Mouse (Mus musculus): ENCODE data around the gene Bicra.
A peak's percentile ranks its signal among the peaks of the same experiment; 100 is the strongest.

Bicra gene

DNA sequence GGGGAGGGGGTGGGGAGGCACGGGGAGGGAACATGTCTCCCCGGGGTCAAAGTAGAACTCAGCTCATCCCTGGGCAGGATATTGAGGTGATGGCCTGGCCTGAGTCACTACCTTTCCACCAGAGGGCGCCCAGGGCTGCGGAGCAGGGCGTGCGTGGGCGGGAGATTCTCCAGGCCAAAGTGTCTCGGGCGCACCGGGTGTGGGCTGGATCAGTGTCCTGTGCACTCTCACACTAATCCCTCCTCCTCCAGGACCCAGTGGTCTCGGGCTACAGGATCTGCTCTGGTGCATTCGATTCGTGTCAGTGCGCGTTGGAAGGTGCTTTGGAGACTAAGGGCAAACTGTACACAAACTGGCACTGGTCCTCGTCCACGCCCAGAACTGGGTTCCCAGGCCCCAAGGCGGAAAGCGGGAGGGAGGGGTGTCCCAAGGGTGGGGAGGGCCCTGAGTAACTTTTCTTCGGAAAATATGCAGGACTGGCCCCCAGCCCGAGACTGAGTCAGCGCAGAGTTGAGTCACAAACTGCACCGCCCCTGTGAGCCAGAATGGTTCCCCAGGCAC lies 99.3 kb downstream of the Bicra start:
- Histone ChIP-seq H3K9me3 (ENCODE audit: low read length) (no peaks in the 10 kb centered on the region), H3K4me3 (replicated peaks; ENCODE audit: low read length) (peak overlapping the region; percentile 73), H3K27me3 (ENCODE audit: insufficient read depth, low read length) (peaks cover 37% of the 10 kb centered on the region), H3K4me1 (replicated peaks; ENCODE audit: low read depth, low read length) (peaks cover 75% of the 10 kb centered on the region), H3K36me3 (ENCODE audit: insufficient read depth, low read length) (peaks cover 16% of the 10 kb centered on the region)
- peak; percentile 59 for TF ChIP-seq CTCF (conservative IDR thresholded peaks at IDR 0.05; ENCODE audit: low read length)
- TF ChIP-seq POU5F1 (IDR thresholded peaks at IDR 0.05; ENCODE audit: borderline replicate concordance, low read length): no peak

DNA sequence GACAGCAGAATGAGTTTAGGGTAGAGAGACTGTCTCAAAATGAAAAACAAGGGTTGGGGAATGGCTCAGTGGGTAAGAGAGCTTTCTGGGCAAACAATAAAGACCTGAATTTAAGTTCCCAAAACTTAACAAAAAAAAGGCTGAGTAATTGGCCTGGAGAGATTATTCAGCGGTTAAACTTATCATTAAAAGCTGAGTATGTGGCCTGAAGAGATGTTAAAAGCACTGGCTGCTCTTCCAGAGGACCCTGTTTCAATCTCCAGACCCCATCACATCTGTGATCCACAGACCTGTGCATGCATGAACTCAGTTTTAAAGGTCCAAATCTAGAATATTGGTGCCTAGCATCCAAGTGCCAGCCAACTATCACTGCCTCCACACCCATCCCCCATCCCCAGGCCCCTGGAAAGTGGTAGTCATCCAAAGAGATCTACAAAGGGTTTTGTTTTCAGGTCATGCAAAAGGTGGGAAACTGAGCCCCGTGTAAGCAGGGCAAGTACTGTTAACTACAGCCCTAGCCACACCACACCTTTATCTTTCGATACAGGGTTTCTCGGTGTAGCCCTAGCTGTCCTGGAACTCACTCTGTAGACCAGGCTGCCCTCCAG lies 100.0 kb downstream of the Bicra start:
- peaks cover 23% of the 10 kb centered on the region for H3K36me3 ChIP-seq (ENCODE audit: insufficient read depth, low read length)
- peaks cover 37% of the 10 kb centered on the region for H3K27me3 ChIP-seq (ENCODE audit: insufficient read depth, low read length)
- peaks cover 80% of the 10 kb centered on the region for H3K4me1 ChIP-seq (replicated peaks; ENCODE audit: low read depth, low read length)
- no peaks in the 10 kb centered on the region for H3K9me3 ChIP-seq (ENCODE audit: low read length)
- no peak for TF ChIP-seq NANOG (IDR thresholded peaks at IDR 0.05; ENCODE audit: borderline replicate concordance, low read length)
- TF ChIP-seq POU5F1 (IDR thresholded peaks at IDR 0.05; ENCODE audit: borderline replicate concordance, low read length): no peak
- TF ChIP-seq CTCF (conservative IDR thresholded peaks at IDR 0.05; ENCODE audit: low read length): no peak
- H3K4me3 ChIP-seq (replicated peaks; ENCODE audit: low read length): peak overlapping the region; percentile 73

DNA sequence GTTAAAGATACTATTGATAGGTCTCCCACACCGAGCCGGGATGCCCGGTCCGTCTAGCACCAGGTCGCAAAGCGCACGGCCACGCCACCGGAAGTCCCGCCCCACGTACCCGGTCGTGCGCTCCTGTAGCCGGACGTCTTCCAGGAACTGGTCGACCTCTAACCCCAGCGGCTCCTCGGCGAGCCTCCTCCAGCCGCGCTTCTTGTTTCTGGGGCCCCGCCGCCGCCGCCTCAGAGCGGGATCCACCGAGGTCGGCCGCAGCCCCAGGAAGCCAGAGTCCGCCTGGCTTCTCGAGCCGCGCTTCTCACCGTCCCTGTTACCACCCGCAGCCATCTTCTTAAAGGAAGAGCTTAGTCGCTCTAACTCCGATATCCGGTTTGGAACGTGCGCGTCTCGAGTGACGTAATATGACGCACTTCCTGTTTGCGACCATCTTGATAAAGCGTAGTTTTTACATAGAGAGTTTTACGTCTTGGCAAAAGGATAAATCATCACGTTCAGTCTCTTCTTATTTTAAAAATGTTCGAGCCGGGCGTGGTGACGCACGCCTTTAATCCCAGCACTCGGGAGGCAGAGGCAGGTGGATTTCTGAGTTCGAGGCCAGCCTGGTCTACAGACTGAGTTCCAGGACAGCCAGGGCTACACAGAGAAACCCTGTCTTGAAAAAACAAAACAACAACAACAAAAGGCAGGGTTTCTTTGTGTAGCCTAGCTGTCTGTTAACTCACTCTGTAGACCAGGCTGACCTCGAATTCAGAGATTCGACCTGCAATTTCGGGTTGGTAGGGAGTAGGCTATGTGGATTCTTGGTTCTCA lies 101.8 kb downstream of the Bicra start, which contains the start of gene Nop53:
TSS of gene Nop53 (minus strand) at position 354 of the 816 bp plus-strand sequence.
- peaks cover 41% of the 10 kb centered on the region for H3K36me3 ChIP-seq (ENCODE audit: insufficient read depth, low read length)
- H3K9me3 ChIP-seq (ENCODE audit: low read length): no peaks in the 10 kb centered on the region
- H3K4me1 ChIP-seq (replicated peaks; ENCODE audit: low read depth, low read length): peaks cover 87% of the 10 kb centered on the region
- peaks cover 20% of the 10 kb centered on the region for H3K27me3 ChIP-seq (ENCODE audit: insufficient read depth, low read length)
- H3K4me3 ChIP-seq (replicated peaks; ENCODE audit: low read length): peak within 1 kb of the TSS; percentile 95
- TF ChIP-seq CTCF (conservative IDR thresholded peaks at IDR 0.05; ENCODE audit: low read length) (no peak), NANOG (IDR thresholded peaks at IDR 0.05; ENCODE audit: borderline replicate concordance, low read length) (no peak), POU5F1 (IDR thresholded peaks at IDR 0.05; ENCODE audit: borderline replicate concordance, low read length) (no peak)

DNA sequence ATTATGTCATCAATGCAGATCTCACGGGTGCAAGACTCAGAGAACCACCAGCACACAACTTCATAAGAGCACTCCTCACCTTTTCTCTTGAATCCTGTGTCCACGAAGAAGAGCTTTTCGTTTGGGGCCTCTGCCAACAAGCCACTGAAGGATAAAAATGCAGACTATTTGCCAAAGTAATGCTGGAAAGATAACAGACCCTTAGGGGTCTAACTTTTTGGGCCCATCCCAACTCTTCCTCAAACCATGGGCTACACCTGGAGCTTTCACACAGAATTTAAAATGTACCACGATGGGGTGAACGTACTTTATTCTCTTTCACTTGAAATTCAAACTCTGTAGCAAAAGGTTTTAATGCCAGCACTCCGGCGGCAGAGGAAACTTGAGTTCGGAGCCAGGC lies 102.5 kb downstream of the Bicra start:
- peaks cover 85% of the 10 kb centered on the region for H3K4me1 ChIP-seq (replicated peaks; ENCODE audit: low read depth, low read length)
- peaks cover 12% of the 10 kb centered on the region for H3K27me3 ChIP-seq (ENCODE audit: insufficient read depth, low read length)
- H3K36me3 ChIP-seq (ENCODE audit: insufficient read depth, low read length): peaks cover 48% of the 10 kb centered on the region
- peak overlapping the region; percentile 95 for H3K4me3 ChIP-seq (replicated peaks; ENCODE audit: low read length)
- no peaks in the 10 kb centered on the region for H3K9me3 ChIP-seq (ENCODE audit: low read length)
- TF ChIP-seq NANOG (IDR thresholded peaks at IDR 0.05; ENCODE audit: borderline replicate concordance, low read length) (no peak), CTCF (conservative IDR thresholded peaks at IDR 0.05; ENCODE audit: low read length) (no peak), POU5F1 (IDR thresholded peaks at IDR 0.05; ENCODE audit: borderline replicate concordance, low read length) (no peak)

DNA sequence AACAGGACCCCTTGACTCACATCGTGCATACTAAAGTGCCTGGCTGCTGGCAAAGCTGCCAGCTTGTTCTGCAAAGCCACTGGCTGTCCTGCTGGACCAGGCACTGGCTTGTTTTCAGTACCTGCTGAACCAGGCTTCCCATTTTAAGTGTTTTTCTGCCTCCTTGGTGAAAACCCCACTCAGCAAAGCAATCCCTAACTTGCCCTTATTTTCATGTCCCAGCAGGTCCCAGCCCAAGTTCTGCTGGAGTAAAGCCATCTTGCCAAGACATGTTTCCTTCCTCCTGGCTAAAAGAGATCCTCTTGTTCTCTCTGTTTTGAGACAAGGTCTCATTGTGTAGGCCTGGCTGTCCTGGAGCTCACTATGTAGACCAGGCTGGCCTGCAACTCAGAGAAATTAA lies 103.4 kb downstream of the Bicra start:
- no peak for TF ChIP-seq POU5F1 (IDR thresholded peaks at IDR 0.05; ENCODE audit: borderline replicate concordance, low read length)
- TF ChIP-seq NANOG (IDR thresholded peaks at IDR 0.05; ENCODE audit: borderline replicate concordance, low read length): no peak
- Histone ChIP-seq H3K4me3 (replicated peaks; ENCODE audit: low read length) (peak overlapping the region; percentile 95), H3K27me3 (ENCODE audit: insufficient read depth, low read length) (peaks cover 3% of the 10 kb centered on the region)

DNA sequence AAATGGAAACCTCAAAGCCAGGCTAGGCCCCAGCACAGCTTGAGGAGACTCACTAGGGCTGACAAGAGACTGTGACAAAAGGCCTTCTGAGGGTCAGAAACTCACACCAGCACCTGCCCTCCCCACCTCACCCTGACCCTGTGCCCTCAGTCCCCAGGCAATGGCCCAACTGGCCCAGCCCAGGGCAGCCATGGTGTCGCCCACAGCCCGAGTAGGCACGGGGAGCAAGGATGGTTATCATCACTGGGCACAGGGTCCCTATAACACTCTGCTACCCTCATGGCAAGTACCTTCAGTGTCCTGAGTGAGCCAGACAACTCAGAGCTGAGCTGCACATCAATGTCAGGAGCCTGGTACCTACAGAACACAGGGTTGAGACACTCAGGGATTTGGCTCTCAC lies 109.1 kb downstream of the Bicra start:
- peaks cover 79% of the 10 kb centered on the region for H3K36me3 ChIP-seq (ENCODE audit: insufficient read depth, low read length)
- H3K4me1 ChIP-seq (replicated peaks; ENCODE audit: low read depth, low read length): peaks cover 72% of the 10 kb centered on the region
- no peak for TF ChIP-seq POU5F1 (IDR thresholded peaks at IDR 0.05; ENCODE audit: borderline replicate concordance, low read length)
- TF ChIP-seq CTCF (conservative IDR thresholded peaks at IDR 0.05; ENCODE audit: low read length): no peak
- TF ChIP-seq NANOG (IDR thresholded peaks at IDR 0.05; ENCODE audit: borderline replicate concordance, low read length): no peak
- H3K27me3 ChIP-seq (ENCODE audit: insufficient read depth, low read length): 0 out of 2 replicates have a peak, but pooled peaks cover 2% of the 10 kb centered on the region
- H3K9me3 ChIP-seq (ENCODE audit: low read length): no peaks in the 10 kb centered on the region
- no peak overlapping the region for H3K4me3 ChIP-seq (replicated peaks; ENCODE audit: low read length)

More for the DNA sequence above, 103.4 kb downstream of the Bicra start:
- no peaks in the 10 kb centered on the region for H3K9me3 ChIP-seq (ENCODE audit: low read length)
- peaks cover 85% of the 10 kb centered on the region for H3K4me1 ChIP-seq (replicated peaks; ENCODE audit: low read depth, low read length)
- H3K36me3 ChIP-seq (ENCODE audit: insufficient read depth, low read length): peaks cover 57% of the 10 kb centered on the region

DNA sequence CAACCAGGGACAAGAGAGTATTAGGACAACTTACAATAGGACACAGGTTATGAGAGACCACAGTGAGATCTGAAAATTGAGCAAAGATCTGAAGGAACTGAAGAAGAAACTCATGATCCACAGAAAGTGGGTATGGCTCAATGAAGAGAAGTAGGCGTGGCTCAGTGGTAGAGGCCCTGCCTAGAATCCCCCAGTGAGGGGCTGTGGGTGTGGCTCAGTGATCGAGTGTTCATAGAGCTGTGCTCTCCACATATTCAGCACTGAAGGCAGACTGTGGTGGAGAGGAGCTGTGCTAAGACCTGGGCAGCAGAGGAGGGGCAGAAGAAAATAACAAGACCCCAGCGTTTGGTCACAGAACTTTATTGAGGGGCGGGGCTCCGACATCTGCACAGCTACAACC lies 110.2 kb downstream of the Bicra start:
- TF ChIP-seq NANOG (IDR thresholded peaks at IDR 0.05; ENCODE audit: borderline replicate concordance, low read length): no peak
- TF ChIP-seq POU5F1 (IDR thresholded peaks at IDR 0.05; ENCODE audit: borderline replicate concordance, low read length): no peak
- TF ChIP-seq CTCF (conservative IDR thresholded peaks at IDR 0.05; ENCODE audit: low read length): no peak

More for the DNA sequence above, 110.2 kb downstream of the Bicra start:
- peaks cover 68% of the 10 kb centered on the region for H3K36me3 ChIP-seq (ENCODE audit: insufficient read depth, low read length)
- no peaks in the 10 kb centered on the region for H3K9me3 ChIP-seq (ENCODE audit: low read length)
- 0 out of 2 replicates have a peak, but pooled peaks cover 2% of the 10 kb centered on the region for H3K27me3 ChIP-seq (ENCODE audit: insufficient read depth, low read length)
- H3K4me1 ChIP-seq (replicated peaks; ENCODE audit: low read depth, low read length): peaks cover 65% of the 10 kb centered on the region
- H3K4me3 ChIP-seq (replicated peaks; ENCODE audit: low read length): no peak overlapping the region

All from E14TG2a.4 (cell line).